Mouse (Mus musculus) heart, postnatal 0 days (tissue): ENCODE results near the gene Klk10.

Source experiments
- CTCF ChIP-seq: IDR thresholded peaks from 2 replicates; pipeline ENCODE4 v1.5.1; 2016; ENCODE audit warnings: antibody characterized with exemption, control low read depth, low read depth
- EP300 ChIP-seq: IDR thresholded peaks from 2 replicates; pipeline ENCODE4 v1.6.1; 2016; ENCODE audit warnings: antibody characterized with exemption, low read depth

DNA sequence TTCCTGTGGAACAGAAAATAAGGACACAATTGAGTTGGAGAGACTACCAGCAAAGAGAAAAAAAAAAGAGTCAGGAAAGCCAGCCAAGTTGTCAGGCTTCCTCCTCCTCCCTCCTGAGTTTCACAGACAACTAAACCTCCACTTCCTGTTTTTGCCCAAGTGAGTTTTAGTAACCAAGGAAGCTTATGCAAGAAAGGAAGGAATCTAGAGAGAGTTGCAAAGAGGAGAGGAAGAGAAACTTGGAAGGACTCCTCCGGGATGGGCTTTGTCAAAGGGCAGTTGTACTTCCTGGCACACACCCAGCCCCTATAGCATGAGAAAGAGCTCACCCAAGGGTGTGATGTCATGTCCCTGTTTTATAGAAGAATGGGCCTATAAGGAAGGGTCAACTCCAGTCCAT, 33.0 kb upstream of the Klk10 start:
- TF ChIP-seq EP300 (no peak; the same call in 1 of the 2 replicates), CTCF (no peak)
